Comparison of ENCODE assay signal across 9 mouse cellular contexts in the genomic region with DNA sequence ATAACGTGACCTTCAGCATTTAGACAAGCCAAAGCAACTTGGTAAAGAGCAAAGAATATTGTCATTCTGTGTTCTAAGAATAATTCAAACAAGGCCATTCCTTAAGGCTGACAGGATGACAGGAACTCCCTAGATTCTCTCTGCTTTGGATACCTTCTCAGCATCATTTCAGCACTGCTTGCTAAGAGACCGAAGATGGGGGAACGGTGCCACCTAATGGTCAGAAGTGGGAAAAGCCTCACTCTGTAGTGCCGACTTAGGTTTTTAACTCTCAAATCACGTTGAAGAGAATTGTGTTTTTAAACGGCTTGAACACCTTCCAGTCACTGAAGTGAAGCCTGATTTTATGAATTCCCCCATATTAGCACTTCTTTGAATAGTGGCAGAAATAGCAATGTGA.
DNase-seq lines count a peak whose midpoint lies in the region; ATAC-seq and TF ChIP-seq lines count a peak whose summit lies in the region.
"Had no signal": no experiment of that assay in that cellular context is flagged by ENCODE, and none has a peak within 500 bp of the region (broad histone marks: within the 10 kb centered on the region; RNA-seq: fewer than 3 reads in every experiment).

No protein-coding gene starts in this region.

- H3K9me3 ChIP-seq in ES-Bruce4 (replicated peaks; ENCODE audit: control insufficient read depth, insufficient read depth, low read length, poor library complexity, severe bottlenecking), result no peaks in the 10 kb centered on the region
- no peaks in the 10 kb centered on the region for H3K9me3 ChIP-seq in liver, postnatal 0 days (ENCODE audit: low read length)
- H3K9me3 ChIP-seq: heart, embryonic 15.5 days had no signal

- H3K4me3 ChIP-seq in ES-Bruce4 (ENCODE audit: low read depth, low read length), result no peak overlapping the region
- H3K4me3 ChIP-seq in liver, postnatal 0 days (ENCODE audit: low read depth, low read length), result no peak overlapping the region
- H3K4me3 ChIP-seq: heart, embryonic 15.5 days had no signal

- TF ChIP-seq POLR2A in ES-Bruce4 (IDR thresholded peaks at IDR 0.05; ENCODE audit: insufficient read depth, low read length), result no peak

- no peaks in the 10 kb centered on the region for H3K4me1 ChIP-seq in ES-Bruce4 (ENCODE audit: control insufficient read depth, insufficient read depth, low read length)
- no peaks in the 10 kb centered on the region for H3K4me1 ChIP-seq in liver, postnatal 0 days (ENCODE audit: insufficient read depth)
- H3K4me1 ChIP-seq: heart, embryonic 15.5 days had no signal

- H3K9ac ChIP-seq in ES-Bruce4 (ENCODE audit: low read depth, poor library complexity, severe bottlenecking), result no peak overlapping the region
- H3K9ac ChIP-seq in liver, postnatal 0 days (replicated peaks), result no peak overlapping the region
- H3K9ac ChIP-seq: heart, embryonic 15.5 days had no signal

- H3K27me3 ChIP-seq in ES-Bruce4 (ENCODE audit: control insufficient read depth, insufficient read depth, low read length, poor library complexity, severe bottlenecking), result peaks cover 1% of the 10 kb centered on the region
- H3K27me3 ChIP-seq in liver, postnatal 0 days (ENCODE audit: insufficient read depth, low read length), result no peaks in the 10 kb centered on the region

- no peak overlapping the region for H3K27ac ChIP-seq in ES-Bruce4 (ENCODE audit: insufficient read depth, low read length)
- H3K27ac ChIP-seq in liver, postnatal 0 days (ENCODE audit: low read depth), result no peak overlapping the region
- H3K27ac ChIP-seq: heart, embryonic 15.5 days had no signal

- intact Hi-C loops in heart, postnatal 36 days (cut with DNase I), result loop anchor here (1.0 to 2.0 kb wide), 2 partner anchors 350 to 1022 kb away; no protein-coding TSS in a partner anchor

- peak; percentile 49 for TF ChIP-seq CTCF in ES-Bruce4 (IDR thresholded peaks at IDR 0.05; ENCODE audit: low read depth, low read length)
- peak; percentile 78 for TF ChIP-seq CTCF in liver, postnatal 0 days (IDR thresholded peaks at IDR 0.05; ENCODE audit: low read depth)

- no peak overlapping the region for H3K4me2 ChIP-seq in liver, postnatal 0 days (ENCODE audit: low read depth, low read length)
- H3K4me2 ChIP-seq: heart, embryonic 15.5 days had no signal

- WGBS in liver, postnatal 0 days (ENCODE audit: insufficient replicate concordance), result 12% methylated on average over 6 of the region's 6 CpGs

- TF ChIP-seq EP300 in ES-Bruce4 (IDR thresholded peaks at IDR 0.05; ENCODE audit: insufficient read depth, low read depth, low read length), result no peak
- no peak for TF ChIP-seq EP300 in liver, postnatal 0 days (IDR thresholded peaks at IDR 0.05; ENCODE audit: low read depth)

- no peak for ATAC-seq in liver, postnatal 0 days

- peak; percentile 79 for DNase-seq in adrenal gland, postnatal 10 days
- DNase-seq in embryo, embryonic 11.5 days (ENCODE audit: low read depth, low spot score), result peak; percentile 59
- peak; percentile 34 to 47 for DNase-seq in heart, postnatal 36 days
- DNase-seq in kidney, postnatal 4 days, result peak; percentile 79 to 80
- peak; percentile 49 for DNase-seq in liver, postnatal 0 days
- DNase-seq in ovary, postnatal 10 days (ENCODE audit: low spot score), result peak; percentile 20
- no peak for DNase-seq in T-cell, adult 2 months (ENCODE audit: low spot score)

- H3K36me3 ChIP-seq in ES-Bruce4 (ENCODE audit: control insufficient read depth, insufficient read depth, low read length, poor library complexity, severe bottlenecking), result no peaks in the 10 kb centered on the region
- no peaks in the 10 kb centered on the region for H3K36me3 ChIP-seq in liver, postnatal 0 days (replicated peaks; ENCODE audit: insufficient read depth, low read length)
- H3K36me3 ChIP-seq: heart, embryonic 15.5 days had no signal
